Mouse (Mus musculus): ENCODE results near the gene Pik3ip1.

DNA sequence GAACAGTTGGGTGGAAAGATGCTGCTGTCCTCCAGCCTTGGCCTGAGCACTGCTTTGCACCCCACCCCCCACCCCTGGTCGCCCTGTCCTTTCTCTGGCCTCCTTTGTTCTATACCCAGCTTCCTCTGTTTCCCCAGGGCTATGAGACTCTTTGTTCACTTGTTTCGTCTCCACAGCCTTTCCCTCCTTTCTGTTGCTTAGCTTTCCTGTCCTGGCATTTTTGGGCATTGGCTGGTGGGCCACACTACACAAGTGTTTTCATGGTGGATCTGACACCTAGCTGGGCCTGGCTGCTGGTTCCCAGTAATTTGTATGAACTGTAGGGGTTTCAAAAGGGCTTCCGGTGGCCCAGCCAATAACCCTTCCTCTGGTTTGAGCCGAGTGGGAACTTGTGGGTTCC lies 36.8 kb upstream of the Pik3ip1 start:
- TF ChIP-seq CTCF (IDR thresholded peaks at IDR 0.05; ENCODE audit: extremely low read depth, insufficient read depth, low read length) = no peak
- TF ChIP-seq POLR2A (IDR thresholded peaks at IDR 0.05; ENCODE audit: extremely low read depth, insufficient read depth, low read length) = no peak

Data from cortical plate, adult 2 months (tissue).